Mouse (Mus musculus): ENCODE data around the gene Hoxb6. TPM values are rescaled to one million over a fixed set of nuclear protein-coding genes. Genes with fewer than 3 reads are reported as not detected.
A peak's percentile ranks its signal among the peaks of the same experiment; 100 is the strongest.

Hoxb6 gene
- polyA plus RNA-seq, 1 experiment from 2014 or later, result 64.5 TPM

DNA sequence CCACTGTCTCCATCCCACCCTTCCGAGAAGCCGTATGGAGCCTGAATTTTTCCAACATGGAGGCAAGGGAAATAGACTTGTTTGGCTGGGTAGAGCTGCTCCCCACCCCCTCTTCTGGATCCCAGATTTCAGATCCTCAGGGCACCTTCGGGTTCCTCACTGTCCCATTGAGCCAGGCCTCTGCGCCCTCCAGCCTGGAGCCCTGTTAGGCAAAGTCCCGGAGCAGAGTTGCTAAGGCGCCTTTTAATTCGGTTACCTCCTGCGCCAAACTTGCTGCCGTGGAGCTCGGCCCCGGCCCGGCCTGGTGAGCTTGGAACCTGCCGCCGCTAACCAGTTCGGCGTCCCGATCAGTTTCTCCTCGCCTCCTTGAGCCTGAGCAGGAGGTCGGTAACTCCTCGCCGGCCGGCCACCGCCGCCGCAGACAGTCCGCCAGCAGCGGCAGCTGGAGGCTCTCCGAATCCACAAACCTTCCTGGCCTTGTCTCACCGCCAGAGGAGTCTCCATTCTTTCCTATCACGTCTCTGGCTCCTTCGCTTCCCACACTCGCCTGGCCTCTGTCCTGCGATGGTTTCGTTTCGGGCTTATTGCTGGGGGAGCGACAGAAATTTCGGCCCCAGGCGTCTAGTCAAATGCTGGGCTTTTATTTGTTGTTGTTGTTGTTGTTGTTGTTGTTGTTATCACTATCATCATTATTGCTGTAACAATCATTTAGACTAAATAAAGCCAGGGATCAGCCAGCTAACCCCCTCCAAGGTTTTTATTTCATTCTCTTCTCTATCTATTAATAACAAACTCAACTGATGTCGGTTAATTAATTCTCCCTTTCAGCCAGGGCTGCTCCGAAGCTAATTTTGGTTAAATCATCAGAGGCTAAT lies 49.7 kb downstream of the Hoxb6 start:
- peak overlapping the region; percentile 42 for H3K4me3 ChIP-seq
- peak overlapping the region; percentile 85 for H3K9ac ChIP-seq
- no peaks in the 10 kb centered on the region for H3K9me3 ChIP-seq (replicated peaks)
- H3K36me3 ChIP-seq, result no peaks in the 10 kb centered on the region
- no peak for ATAC-seq (ENCODE audit: low FRiP score)
- H3K27me3 ChIP-seq, result peaks cover 94% of the 10 kb centered on the region
- 2% methylated on average over 40 of the region's 40 CpGs for WGBS
- peak overlapping the region; percentile 62 for H3K4me2 ChIP-seq (replicated peaks)
- H3K4me1 ChIP-seq, result peaks cover 26% of the 10 kb centered on the region
- peak overlapping the region; percentile 95 for H3K27ac ChIP-seq

GRCm38 (mm10) chr11:96342576-96342930 lies 50.3 kb downstream of the Hoxb6 start:
- H3K27ac ChIP-seq, result peak overlapping the region; percentile 95
- peaks cover 26% of the 10 kb centered on the region for H3K4me1 ChIP-seq
- no peak for ATAC-seq (ENCODE audit: low FRiP score)

DNA sequence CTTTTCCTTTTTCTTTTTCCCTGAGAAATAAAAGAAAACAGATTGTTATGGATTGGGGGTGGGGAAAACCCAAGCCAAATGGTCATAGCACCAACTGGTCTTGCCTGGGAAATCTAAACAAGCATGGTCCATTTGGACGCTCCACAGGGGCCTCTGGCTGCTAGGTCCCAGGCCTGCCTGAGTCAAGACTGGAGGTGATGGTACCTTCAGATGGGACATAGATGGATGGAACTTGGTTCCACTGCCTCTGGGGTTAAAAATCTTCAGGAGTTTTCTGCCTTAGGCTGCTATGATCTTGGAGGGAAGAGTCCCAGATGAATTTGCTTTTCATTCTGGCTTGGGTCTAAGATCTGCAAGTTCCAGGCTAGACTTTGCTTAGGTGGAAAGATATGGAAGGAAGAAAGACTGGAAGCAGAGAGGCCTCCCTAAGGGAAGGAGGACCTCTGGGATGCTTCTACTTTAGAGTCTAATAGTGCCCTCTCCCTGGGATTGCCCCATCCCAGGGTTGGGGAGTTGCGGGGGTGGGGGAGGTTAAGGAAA lies 51.0 kb downstream of the Hoxb6 start:
- ATAC-seq (ENCODE audit: low FRiP score), result no peak
- WGBS, result 8% methylated on average over 2 of the region's 2 CpGs
- Histone ChIP-seq H3K9ac (peak overlapping the region; percentile 85), H3K27me3 (peaks cover 90% of the 10 kb centered on the region), H3K4me3 (peak overlapping the region; percentile 42), H3K4me2 (replicated peaks) (peak overlapping the region; percentile 62), H3K9me3 (replicated peaks) (no peaks in the 10 kb centered on the region), H3K36me3 (no peaks in the 10 kb centered on the region), H3K4me1 (peaks cover 30% of the 10 kb centered on the region), H3K27ac (peak overlapping the region; percentile 95)

More at GRCm38 (mm10) chr11:96342576-96342930, 50.3 kb downstream of the Hoxb6 start:
- H3K36me3 ChIP-seq, result no peaks in the 10 kb centered on the region
- peaks cover 91% of the 10 kb centered on the region for H3K27me3 ChIP-seq
- H3K4me3 ChIP-seq, result peak overlapping the region; percentile 42
- H3K9me3 ChIP-seq (replicated peaks), result no peaks in the 10 kb centered on the region
- WGBS, result 0% methylated on average over 4 of the region's 4 CpGs
- H3K4me2 ChIP-seq (replicated peaks), result peak overlapping the region; percentile 62
- H3K9ac ChIP-seq, result peak overlapping the region; percentile 85

GRCm38 (mm10) chr11:96344061-96344877 lies 52.0 kb downstream of the Hoxb6 start:
- H3K4me3 ChIP-seq, result peak overlapping the region; percentile 42
- H3K4me2 ChIP-seq (replicated peaks), result peak overlapping the region; percentile 62
- ATAC-seq (ENCODE audit: low FRiP score), result peak; percentile 33; the same call in 1 of the 2 replicates
- no peaks in the 10 kb centered on the region for H3K36me3 ChIP-seq
- H3K9me3 ChIP-seq (replicated peaks), result no peaks in the 10 kb centered on the region
- peak overlapping the region; percentile 95 for H3K27ac ChIP-seq
- WGBS, result 2% methylated on average over 40 of the region's 40 CpGs
- peaks cover 88% of the 10 kb centered on the region for H3K27me3 ChIP-seq
- peaks cover 30% of the 10 kb centered on the region for H3K4me1 ChIP-seq
- H3K9ac ChIP-seq, result peak overlapping the region; percentile 85

DNA sequence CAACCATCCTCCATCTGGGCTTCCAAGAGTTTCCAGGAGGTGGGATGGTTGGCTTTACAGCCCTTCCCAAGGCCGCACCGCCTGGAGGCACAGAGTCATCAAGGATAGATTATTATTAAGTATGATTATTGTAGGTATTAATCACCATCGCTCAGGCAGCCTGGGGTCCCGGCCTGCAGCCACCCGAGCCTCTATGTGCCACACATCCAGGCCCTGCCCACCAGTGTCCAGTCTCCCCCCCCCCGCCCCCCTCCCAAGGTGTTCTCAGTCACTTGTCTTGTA lies 52.5 kb downstream of the Hoxb6 start:
- WGBS, result 18% methylated on average over 6 of the region's 6 CpGs
- Histone ChIP-seq H3K36me3 (no peaks in the 10 kb centered on the region), H3K27ac (peak overlapping the region; percentile 95), H3K4me2 (replicated peaks) (peak overlapping the region; percentile 62), H3K4me3 (peak overlapping the region; percentile 42), H3K9ac (peak overlapping the region; percentile 85), H3K4me1 (peaks cover 35% of the 10 kb centered on the region), H3K27me3 (peaks cover 88% of the 10 kb centered on the region), H3K9me3 (replicated peaks) (no peaks in the 10 kb centered on the region)
- no peak for ATAC-seq (ENCODE audit: low FRiP score)

DNA sequence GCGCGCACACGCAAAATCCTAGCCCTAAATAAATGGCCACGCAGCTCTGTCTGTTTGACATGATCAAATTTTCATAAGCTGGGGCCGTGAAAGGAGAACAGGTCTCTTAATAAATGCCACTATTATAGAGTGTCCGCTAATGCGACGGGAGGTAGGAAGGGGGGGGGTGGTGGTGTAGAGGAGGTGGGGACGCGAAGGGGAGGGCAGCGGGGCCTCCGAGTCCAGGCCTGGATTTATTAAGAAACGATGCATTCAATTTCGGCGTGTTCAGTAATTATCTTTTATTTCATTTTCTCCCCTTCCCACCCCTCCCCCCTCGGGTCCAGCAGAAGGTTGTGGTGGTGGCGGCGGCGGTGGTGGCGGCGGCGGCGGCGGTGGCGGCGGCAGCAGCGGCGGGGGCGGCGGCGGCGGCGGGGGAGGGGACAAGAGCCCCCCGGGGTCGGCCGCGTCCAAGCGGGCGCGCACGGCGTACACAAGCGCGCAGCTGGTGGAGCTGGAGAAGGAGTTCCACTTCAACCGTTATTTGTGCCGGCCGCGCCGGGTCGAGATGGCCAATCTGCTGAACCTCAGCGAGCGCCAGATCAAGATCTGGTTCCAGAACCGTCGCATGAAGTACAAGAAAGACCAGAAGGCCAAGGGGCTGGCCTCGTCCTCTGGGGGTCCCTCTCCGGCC lies 53.1 kb downstream of the Hoxb6 start:
- no peak for ATAC-seq (ENCODE audit: low FRiP score)
- under 1% methylated on average over 32 of the region's 56 CpGs for WGBS
- H3K4me3 ChIP-seq, result peak overlapping the region; percentile 42
- no peaks in the 10 kb centered on the region for H3K36me3 ChIP-seq
- H3K27me3 ChIP-seq, result peaks cover 87% of the 10 kb centered on the region
- H3K4me1 ChIP-seq, result peaks cover 39% of the 10 kb centered on the region
- H3K4me2 ChIP-seq (replicated peaks), result peak overlapping the region; percentile 62
- no peaks in the 10 kb centered on the region for H3K9me3 ChIP-seq (replicated peaks)
- peak overlapping the region; percentile 95 for H3K27ac ChIP-seq
- H3K9ac ChIP-seq, result peak overlapping the region; percentile 85

DNA sequence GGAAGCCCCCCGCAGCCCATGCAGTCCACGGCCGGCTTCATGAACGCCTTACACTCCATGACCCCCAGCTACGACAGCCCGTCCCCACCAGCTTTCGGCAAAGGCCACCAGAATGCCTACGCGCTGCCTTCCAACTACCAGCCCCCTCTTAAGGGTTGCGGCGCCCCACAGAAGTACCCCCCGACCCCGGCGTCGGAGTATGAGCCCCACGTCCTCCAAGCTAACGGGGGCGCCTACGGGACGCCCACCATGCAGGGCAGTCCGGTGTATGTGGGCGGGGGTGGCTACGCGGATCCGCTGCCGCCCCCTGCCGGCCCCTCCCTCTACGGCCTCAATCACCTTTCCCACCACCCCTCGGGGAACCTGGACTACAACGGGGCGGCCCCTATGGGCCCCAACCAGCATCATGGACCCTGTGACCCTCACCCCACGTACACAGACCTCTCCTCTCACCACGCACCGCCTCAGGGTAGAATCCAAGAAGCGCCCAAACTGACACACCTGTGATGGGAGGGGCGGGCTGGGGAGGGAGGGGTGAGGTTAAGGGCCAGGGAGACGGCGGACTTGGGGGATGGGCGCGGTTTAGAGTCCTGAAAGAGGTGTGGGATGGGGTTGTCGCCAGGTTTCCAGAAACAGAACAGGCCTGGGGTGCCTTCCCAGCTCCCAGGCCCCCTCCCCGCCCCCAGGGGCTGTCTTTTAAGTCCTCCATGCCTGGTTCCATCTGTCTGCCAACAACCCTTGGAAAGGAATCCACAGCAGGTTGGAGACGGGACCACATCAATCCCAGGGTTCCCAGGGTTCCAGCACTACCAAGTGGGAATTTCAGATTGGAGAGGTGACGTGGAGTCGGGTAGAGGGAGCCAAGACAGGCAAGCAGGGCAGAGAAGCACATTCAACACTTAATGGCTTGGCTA lies 53.9 kb downstream of the Hoxb6 start:
- no peak for ATAC-seq (ENCODE audit: low FRiP score)
- Histone ChIP-seq H3K9ac (peak overlapping the region; percentile 85), H3K9me3 (replicated peaks) (no peaks in the 10 kb centered on the region), H3K27me3 (peaks cover 87% of the 10 kb centered on the region), H3K4me3 (peak overlapping the region; percentile 42), H3K4me2 (replicated peaks) (peak overlapping the region; percentile 62), H3K27ac (peak overlapping the region; percentile 95), H3K4me1 (peaks cover 46% of the 10 kb centered on the region), H3K36me3 (no peaks in the 10 kb centered on the region)
- WGBS, result 2% methylated on average over 44 of the region's 45 CpGs

GRCm38 (mm10) chr11:96346916-96347520 lies 54.7 kb downstream of the Hoxb6 start:
- Histone ChIP-seq H3K27me3 (peaks cover 89% of the 10 kb centered on the region), H3K4me2 (replicated peaks) (peak overlapping the region; percentile 62)
- WGBS, result 28% methylated on average over 5 of the region's 5 CpGs

GRCm38 (mm10) chr11:96347717-96348116 lies 55.4 kb downstream of the Hoxb6 start:
- no peak for ATAC-seq (ENCODE audit: low FRiP score)
- no peaks in the 10 kb centered on the region for H3K36me3 ChIP-seq
- H3K27me3 ChIP-seq, result peaks cover 90% of the 10 kb centered on the region
- H3K4me3 ChIP-seq, result peak overlapping the region; percentile 24
- peak overlapping the region; percentile 47 for H3K4me2 ChIP-seq (replicated peaks)
- no peak overlapping the region for H3K9ac ChIP-seq
- peaks cover 46% of the 10 kb centered on the region for H3K4me1 ChIP-seq
- H3K27ac ChIP-seq, result peak overlapping the region; percentile 96
- no peaks in the 10 kb centered on the region for H3K9me3 ChIP-seq (replicated peaks)
- 9% methylated on average over 4 of the region's 4 CpGs for WGBS

More at GRCm38 (mm10) chr11:96346916-96347520, 54.7 kb downstream of the Hoxb6 start:
- Histone ChIP-seq H3K36me3 (no peaks in the 10 kb centered on the region), H3K27ac (peak overlapping the region; percentile 95), H3K4me1 (peaks cover 46% of the 10 kb centered on the region), H3K9me3 (replicated peaks) (no peaks in the 10 kb centered on the region), H3K4me3 (no peak overlapping the region), H3K9ac (0 out of 2 replicates have a peak overlapping the region, but pooled peaks have one; percentile 85)
- ATAC-seq (ENCODE audit: low FRiP score), result no peak

DNA sequence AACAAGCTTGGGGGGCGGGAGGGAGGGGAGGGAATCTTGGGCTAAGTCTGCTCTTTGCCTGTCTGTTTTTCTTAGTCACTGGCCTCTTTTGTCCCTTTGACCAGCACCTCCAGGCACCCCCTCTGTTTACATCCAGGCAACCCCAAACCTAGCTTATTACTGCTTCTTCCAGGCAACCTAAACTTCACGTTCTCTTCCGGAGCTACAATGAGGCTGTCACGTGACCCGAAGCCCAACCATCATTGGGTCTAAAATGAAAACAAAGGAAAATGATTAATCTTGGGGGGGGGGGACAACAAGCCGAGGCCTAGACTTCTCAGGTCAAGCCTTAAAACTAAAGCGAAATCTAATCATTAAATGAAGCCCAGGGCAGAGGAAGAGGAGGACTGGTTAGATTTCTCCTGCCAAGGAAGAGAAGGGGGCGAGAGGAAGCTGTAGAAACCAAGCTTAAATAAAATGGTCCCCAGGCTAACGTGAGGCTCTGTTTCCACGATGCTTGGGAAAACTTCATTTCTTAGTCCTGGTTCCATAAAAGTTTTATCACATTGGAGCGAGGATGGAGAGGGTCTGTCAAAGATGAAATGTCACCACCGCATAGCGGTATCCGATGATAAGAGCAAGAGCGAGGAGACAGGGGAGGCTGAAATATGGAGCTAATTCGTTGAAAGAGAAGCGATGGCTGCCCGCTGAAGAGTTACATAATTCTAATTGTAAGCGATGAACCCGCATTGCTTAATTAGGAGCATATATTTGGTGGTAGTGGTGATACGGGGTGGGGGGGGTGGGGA lies 56.1 kb downstream of the Hoxb6 start:
- no peaks in the 10 kb centered on the region for H3K9me3 ChIP-seq (replicated peaks)
- H3K27ac ChIP-seq, result peak overlapping the region; percentile 96
- no peak for ATAC-seq (ENCODE audit: low FRiP score)
- H3K27me3 ChIP-seq, result peaks cover 84% of the 10 kb centered on the region
- H3K9ac ChIP-seq, result peak overlapping the region; percentile 57
- H3K36me3 ChIP-seq, result no peaks in the 10 kb centered on the region
- peak overlapping the region; percentile 47 for H3K4me2 ChIP-seq (replicated peaks)
- peak overlapping the region; percentile 24 for H3K4me3 ChIP-seq
- WGBS, result 6% methylated on average over 21 of the region's 21 CpGs
- H3K4me1 ChIP-seq, result peaks cover 46% of the 10 kb centered on the region
